Mouse (Mus musculus) frontal cortex, postnatal 36 days (tissue): ENCODE measurements around the gene Ccdc159.

Source experiments
- DNase-seq, 2 experiments: peaks; one replicate each; pipeline ENCODE4 v3.0.0; 2022; ENCODE audit warnings: low spot score in 2 of 2

Ccdc159 gene

DNA sequence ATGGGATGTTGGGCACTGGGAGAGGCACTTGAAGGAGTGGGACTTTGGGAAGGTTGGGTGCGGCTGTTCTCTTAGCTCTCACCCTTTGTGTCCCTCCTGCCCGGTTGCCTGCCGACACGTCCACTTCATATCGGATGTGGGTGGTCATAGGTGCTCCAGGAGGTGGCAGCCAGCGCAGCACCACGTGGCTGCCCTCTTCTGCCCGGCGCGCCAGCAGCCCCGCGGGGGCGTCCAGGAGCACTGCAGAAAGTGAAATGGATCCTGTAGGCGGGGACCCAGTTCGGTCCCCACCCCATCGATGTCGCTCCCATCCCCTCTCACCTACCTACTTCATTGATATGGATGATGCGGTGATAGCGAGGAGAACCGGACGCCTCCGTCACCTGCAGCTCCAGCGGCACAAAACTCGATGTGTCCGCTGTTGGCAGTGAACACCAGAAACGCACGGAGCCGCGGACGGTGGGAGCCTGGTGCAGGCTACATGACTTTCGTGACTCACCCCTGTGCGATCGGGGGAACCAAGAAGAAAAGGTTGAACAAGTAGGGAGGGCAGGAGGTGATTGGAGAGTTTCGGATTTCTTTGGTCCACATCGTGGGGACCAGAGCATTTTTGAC is 34.2 kb downstream of the Ccdc159 start:
- no peak for DNase-seq

DNA sequence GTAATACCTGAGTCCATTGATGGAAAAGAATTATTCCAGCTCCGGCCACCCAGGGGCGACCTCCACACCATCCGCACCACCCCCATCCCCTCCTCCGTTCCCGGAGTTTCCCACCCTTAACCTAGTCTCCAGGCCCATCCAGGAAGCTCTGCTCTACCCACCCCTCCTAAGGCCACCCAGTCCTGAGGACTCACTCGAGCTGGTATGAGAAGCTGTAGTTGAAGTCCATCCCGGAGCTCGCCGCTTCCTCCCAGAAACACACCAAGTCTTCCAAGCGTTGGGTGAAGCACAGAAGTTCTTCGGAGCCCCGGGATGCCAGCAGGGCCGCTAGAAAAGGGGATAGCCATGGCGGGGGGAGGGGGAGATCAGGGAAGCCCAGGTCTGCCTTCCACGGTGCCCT is 34.7 kb downstream of the Ccdc159 start:
- DNase-seq = no peak

DNA sequence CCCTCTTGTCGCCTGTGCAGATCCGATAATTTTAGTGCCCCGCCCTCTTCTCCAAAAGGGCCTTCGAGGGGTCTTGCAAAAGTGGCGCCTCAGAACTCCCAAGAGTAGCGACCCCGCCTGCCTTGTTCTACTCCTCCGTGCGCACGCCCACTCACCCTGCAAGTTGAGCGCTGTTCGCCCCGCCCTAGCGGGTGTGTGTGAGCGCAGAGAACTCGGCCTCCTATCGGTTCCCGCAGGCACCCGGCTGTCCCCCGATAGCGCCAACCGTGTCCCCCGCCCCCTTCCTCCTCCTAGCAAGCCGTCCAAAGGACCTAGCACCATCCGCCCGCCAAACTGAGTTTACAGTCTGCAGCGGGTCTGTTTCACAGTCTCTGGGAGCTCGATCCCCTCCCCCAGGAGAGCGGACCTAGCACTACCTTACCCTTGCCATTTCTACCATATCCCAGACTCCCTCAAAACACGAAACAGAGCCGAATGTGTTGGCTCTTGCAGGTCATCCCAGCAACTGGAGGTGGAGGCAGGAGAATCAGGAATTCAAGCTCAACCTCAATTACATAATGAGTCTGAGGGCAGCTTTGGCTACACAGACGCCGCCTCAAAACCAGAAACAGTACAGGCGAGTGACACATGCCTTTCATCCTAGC is 35.3 kb downstream of the Ccdc159 start:
- peak; percentile 78 for DNase-seq

DNA sequence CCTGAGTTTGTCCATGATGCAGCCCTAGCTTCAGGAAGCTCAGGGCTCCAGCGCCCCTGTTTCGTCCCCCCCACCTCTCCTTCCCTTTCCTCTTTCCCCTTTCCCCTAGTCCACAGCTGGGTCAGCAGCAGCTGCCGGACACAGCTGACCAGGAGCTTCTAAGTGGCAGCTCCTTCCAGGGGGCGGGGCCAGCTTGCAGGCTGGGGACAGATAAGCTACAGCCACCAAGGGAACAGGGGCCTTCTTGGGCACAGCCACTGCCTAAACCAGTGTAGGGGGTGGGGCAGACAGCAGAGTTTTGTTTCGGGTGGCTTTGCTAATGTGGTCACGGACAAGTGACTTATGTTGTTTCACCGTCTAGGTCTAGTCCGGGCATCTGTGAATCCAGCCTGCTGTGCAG is 36.1 kb downstream of the Ccdc159 start, which contains the start of gene Epor:
TSS of gene Epor (minus strand) at position 90 of the 400 bp plus-strand sequence.
- DNase-seq = no peak

DNA sequence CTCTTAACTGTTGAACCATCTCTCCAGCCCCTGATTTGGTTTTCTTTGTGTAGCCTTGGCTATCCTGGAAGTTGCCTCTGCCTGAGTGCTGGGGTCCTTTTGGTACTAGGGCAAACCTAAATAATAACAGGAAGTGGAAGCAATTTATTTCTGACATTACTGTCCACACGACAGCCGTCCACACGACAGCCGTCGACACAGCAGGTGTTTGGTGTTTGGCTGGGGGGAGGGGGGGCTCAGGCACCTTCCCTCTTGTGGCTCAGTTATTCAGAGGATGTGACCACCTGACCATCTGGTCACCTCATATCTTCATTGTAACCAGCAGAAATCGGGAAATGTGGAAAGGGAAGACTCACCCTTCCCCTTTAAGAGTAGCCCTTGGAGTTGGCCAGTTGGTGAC is 41.6 kb downstream of the Ccdc159 start:
- no peak for DNase-seq

DNA sequence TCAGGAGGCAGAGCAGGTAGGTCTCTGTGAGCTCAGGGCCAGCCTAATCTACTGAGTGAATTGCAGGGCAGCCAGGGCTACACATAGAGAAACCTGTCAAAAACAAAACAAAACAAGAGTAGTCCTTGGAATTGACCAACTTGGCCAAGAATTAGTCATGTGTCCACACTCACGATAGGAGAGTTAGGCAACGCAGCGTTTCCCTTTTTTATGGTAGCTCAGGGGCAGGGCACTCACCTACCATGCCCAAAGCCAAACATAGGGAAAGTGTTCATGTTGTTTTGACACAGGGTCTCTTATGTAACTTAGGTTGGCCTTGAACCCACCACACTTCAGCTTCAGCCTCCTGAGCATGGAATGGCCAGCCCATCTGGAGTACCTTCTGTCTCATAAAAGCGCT is 42.0 kb downstream of the Ccdc159 start:
- no peak for DNase-seq

DNA sequence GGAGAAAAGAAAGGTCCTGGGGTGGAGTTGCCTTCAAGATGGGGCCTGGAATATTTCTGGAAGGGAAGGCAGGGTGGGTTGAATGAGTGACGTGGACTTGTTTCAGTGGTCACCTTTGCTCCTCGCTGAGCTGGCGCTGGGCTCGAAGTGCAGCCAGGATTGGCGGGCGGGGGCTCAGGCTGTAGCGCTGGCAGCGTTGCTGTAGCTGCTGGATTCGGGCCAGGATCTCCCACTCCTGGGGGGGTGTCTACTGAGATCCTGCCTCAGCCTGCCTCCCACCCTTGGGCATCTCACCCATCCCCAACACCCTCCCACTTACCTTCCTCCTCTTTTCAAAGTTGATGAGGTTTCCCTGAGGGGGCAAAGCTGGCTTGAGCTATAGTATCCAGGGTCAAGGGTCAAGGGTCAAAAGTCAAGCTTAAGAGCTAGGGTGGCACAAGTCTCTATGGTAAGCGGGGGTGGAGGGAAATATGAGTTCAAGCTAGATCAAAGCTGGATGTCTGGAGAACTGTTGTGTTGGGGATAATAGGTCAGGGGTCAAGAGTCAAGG is 49.4 kb downstream of the Ccdc159 start:
- no peak for DNase-seq

DNA sequence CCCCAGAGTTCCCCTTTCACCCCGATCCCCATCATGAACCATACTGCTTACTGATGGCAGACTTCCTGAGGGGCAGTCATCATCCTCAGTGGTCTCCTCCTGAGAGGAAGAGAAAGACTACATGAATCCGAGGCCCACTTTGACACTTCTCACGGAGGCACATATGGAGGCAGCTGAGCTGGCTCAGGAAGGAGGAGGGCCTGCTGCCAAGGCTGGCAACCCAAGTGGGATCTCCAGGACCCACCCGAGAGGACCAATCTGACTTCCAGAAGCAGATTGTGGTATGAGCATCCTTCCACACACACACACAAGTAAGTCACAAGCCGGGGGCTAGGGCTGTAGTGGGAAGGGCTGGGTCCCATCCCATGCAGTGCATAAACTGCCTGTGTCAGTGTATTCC is 50.1 kb downstream of the Ccdc159 start:
- no peak for DNase-seq

DNA sequence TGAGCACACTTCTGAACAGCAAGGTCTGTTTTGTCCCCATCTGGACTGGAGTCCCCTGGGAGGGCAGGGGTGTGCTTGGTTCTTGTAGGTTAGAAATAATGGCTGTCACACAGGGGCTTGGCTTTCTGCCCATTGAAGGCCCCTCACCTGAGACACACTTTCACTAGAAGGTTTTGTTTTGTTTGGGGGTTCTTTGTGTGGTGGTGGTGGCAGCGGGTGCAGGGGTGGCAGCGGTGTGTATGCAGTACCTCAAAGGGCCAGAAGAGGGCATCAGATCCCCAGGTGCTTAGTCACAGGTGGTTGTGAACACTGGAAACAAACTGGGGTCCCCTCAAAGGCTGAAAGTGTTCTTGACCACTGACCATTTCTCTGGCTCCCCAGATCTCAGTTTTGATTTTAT is 50.7 kb downstream of the Ccdc159 start:
- no peak for DNase-seq

DNA sequence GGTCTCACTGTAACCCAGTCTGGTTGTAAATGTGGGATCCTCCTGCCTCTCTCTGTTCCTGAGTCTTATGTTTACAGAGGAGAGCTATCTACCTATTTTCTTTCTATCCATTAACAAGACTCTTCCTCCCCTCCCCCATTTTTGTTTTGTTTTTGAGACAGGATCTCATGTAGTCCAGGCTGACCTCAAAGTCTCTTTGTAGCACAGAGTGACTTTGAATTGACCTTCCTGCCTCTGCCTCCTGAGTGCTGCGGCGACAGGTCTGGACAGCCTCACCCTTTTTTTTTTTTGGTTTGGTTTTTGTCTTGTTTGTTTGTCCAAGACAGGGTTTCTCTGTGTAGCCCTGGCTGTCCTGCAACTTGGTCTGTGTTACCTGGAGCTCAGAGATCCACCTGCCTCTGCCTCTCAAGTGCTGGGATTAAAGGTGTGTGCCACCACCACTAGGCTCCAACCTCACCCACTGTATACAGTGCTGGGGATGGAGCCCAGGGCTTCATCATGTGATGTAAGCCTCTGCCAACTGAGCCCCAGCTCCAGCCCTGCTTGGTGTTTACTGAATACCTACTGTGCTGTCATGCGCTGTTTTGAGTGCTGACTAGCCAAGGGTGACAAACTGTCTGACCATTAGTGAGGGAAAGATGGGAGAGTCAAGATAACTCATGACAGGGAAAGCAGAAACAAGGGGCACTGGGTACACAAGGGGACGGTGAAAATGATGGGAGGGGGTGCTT is 51.3 kb downstream of the Ccdc159 start:
- DNase-seq = no peak

DNA sequence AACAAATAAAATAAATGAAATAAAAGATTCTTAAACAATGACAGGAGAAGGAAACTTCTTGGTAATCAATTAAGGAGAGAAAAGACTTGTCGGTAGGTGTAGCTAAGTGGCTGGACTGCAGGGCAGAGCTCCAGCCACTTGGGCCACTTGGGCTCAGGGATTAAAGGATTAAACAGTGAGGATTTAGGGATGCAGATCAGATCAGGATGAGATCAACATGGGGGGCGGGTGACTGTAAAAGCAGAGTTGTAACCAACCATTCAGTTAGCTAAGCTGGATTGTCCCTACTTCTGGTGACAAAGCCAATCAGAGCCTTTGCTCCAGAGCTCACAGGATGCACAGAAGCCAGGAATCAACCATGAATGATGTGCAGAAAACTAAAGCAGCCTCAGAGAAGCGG is 56.6 kb downstream of the Ccdc159 start:
- no peak for DNase-seq
